Mouse (Mus musculus): ENCODE data around the gene Oser1. TPM values are rescaled to one million over a fixed set of nuclear protein-coding genes. Genes with fewer than 3 reads are reported as not detected.
"Not testable (repeated sequence)": the region's sequence is repeated elsewhere in the genome, so short reads cannot be mapped to it uniquely, and the experiment has no call there.

Gene Oser1
- polyA plus RNA-seq, 1 experiment from 2014 or later = 94.0 TPM

DNA sequence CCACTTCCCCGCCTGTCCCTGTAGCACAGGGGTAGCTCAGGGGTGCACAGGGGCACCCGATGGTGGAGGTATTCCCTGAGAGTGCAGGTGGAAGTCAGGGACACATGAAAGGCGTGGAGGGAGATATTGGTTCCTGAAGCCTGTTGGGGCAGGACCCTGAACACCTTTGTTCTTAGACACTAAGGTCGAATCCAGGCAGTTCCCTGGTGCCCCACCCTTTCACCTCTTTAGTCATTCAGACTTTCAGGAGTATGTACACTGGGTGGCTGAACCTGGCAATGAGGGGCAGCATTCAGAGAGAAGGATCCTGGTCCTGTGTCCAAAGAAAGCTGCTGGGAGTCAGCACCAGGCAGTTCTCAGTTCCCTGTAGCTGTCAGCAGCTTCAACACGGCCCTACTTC lies 37.9 kb upstream of the Oser1 start:
- no peak for ATAC-seq (ENCODE audit: insufficient number of reproducible peaks, low FRiP score, low TSS enrichment, low read depth)
- H3K4me2 ChIP-seq = no peak overlapping the region

DNA sequence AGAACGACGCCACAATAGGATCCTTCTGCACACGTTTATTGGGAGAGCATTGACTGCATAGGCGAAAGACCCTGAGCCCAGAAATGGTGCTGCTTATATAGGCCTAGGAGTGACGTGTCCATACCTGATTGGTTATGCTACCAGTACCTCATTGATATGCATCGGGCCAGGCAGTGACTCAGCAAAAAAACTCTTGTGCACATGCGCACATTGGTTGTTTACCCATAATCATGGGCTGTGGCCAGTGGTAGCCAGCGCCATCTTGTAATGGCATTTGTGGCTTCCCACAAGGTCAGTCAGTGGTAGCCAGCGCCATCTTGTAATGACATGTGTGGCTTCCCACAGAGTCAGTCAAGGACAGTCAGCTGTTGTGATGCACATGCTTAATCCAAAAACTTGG lies 36.8 kb upstream of the Oser1 start:
- H3K4me1 ChIP-seq; H3K9me3 ChIP-seq; H3K4me3 ChIP-seq; H3K27ac ChIP-seq; H3K36me3 ChIP-seq; H3K9ac ChIP-seq; H3K4me2 ChIP-seq; ATAC-seq (ENCODE audit: insufficient number of reproducible peaks, low FRiP score, low TSS enrichment, low read depth): not testable (repeated sequence)
- peaks cover 24% of the 10 kb centered on the region for H3K27me3 ChIP-seq
- WGBS = 93% methylated on average over 9 of the region's 9 CpGs

More for the DNA sequence above, 37.9 kb upstream of the Oser1 start:
- Histone ChIP-seq H3K4me1 (no peaks in the 10 kb centered on the region), H3K27ac (no peak overlapping the region), H3K9ac (no peak overlapping the region), H3K9me3 (no peaks in the 10 kb centered on the region), H3K4me3 (no peak overlapping the region), H3K36me3 (peaks cover 11% of the 10 kb centered on the region; the same call in 1 of the 2 replicates), H3K27me3 (peaks cover 24% of the 10 kb centered on the region)
- WGBS = 85% methylated on average over 5 of the region's 5 CpGs

DNA sequence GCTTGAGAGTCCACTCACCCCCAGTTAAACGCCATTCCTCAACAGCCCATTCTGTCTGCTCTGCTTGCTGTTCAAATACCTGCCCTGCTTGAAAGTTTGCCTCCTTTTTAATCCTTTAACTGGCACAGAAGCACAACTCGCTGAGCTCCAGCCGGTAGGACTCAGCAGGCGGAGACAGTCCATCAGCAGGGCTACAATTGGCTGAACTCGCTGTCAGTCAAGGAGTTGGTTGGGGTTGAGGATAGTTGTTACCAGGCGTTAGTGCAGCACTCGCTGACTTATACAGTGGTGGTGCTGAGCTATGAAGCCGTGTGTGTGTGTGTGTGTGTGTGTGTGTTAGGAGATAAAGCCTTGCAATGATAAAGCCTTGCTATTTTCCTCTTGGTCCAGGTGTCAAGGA lies 36.1 kb upstream of the Oser1 start:
- ATAC-seq (ENCODE audit: insufficient number of reproducible peaks, low FRiP score, low TSS enrichment, low read depth) = no peak
- WGBS = 88% methylated on average over 8 of the region's 8 CpGs
- no peaks in the 10 kb centered on the region for H3K4me1 ChIP-seq
- 0 out of 2 replicates have a peak, but pooled peaks cover under 1% of the 10 kb centered on the region for H3K36me3 ChIP-seq
- no peak overlapping the region for H3K4me3 ChIP-seq
- H3K9ac ChIP-seq = no peak overlapping the region
- no peak overlapping the region for H3K27ac ChIP-seq
- H3K4me2 ChIP-seq = no peak overlapping the region
- H3K9me3 ChIP-seq = no peaks in the 10 kb centered on the region
- peaks cover 24% of the 10 kb centered on the region for H3K27me3 ChIP-seq

DNA sequence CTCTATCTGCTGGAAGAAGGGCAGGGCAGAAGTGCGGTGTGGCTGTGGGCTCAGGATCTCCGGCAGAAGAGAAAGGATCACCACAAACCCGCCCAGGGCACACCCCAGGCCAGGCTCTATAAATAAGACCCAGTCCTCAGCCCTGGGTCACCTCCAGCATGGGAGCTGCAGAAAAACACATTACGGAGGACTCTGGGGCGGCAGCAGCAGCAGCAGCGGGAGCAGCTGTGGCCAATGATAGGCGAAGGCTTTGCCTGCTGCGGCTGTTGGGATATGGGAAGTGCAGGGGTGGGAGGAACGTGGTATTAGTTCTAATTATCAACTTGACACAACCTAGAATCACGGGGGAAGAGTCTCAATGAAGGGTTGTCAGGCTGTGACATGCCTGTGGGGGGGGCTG lies 34.9 kb upstream of the Oser1 start:
- peaks cover 24% of the 10 kb centered on the region for H3K27me3 ChIP-seq
- no peak overlapping the region for H3K27ac ChIP-seq
- H3K9me3 ChIP-seq = no peaks in the 10 kb centered on the region
- no peak for ATAC-seq (ENCODE audit: insufficient number of reproducible peaks, low FRiP score, low TSS enrichment, low read depth)
- no peaks in the 10 kb centered on the region for H3K4me1 ChIP-seq
- H3K4me3 ChIP-seq = no peak overlapping the region
- WGBS = 39% methylated on average over 10 of the region's 10 CpGs
- no peaks in the 10 kb centered on the region for H3K36me3 ChIP-seq
- no peak overlapping the region for H3K9ac ChIP-seq
- H3K4me2 ChIP-seq = no peak overlapping the region

DNA sequence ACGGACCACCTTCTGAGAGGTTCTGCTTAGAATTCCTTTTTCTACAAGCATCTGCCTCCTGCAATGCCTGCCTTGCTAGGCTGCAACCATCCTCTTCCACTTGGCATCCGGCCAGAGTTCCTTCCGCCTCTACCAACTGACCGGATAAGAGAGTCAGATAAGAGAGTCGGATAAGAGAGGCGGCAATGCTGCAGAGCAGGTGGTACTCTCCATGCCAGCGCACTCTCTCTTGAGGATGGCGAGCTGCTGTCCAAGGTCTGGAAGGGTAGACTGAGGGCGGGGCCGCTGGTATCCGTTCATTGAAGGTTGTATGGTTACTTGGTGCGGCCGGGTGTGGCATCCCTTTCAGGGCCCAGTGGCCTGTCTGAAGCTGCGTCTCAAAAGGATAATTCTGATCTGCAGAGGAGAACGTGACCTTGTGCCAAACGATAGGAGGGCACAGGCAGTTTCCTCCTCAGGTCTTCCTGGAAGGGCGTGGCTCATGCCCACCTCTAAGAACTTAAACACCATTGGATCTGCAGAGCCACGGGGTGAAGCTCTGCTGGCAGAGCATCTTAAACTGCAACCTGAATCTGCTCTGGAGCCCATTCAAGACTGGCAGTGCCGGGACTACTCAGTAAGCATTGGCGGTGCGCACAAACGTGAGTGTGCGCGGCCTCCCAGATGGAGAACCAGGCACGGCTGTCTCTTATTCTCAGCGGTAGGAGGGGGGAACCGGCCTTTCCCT lies 34.2 kb upstream of the Oser1 start:
- no peak overlapping the region for H3K9ac ChIP-seq
- H3K4me1 ChIP-seq = no peaks in the 10 kb centered on the region
- no peaks in the 10 kb centered on the region for H3K36me3 ChIP-seq
- H3K27ac ChIP-seq = no peak overlapping the region
- no peaks in the 10 kb centered on the region for H3K9me3 ChIP-seq
- no peak overlapping the region for H3K4me3 ChIP-seq
- H3K27me3 ChIP-seq = peaks cover 24% of the 10 kb centered on the region
- no peak for ATAC-seq (ENCODE audit: insufficient number of reproducible peaks, low FRiP score, low TSS enrichment, low read depth)
- WGBS = 49% methylated on average over 27 of the region's 27 CpGs
- no peak overlapping the region for H3K4me2 ChIP-seq

DNA sequence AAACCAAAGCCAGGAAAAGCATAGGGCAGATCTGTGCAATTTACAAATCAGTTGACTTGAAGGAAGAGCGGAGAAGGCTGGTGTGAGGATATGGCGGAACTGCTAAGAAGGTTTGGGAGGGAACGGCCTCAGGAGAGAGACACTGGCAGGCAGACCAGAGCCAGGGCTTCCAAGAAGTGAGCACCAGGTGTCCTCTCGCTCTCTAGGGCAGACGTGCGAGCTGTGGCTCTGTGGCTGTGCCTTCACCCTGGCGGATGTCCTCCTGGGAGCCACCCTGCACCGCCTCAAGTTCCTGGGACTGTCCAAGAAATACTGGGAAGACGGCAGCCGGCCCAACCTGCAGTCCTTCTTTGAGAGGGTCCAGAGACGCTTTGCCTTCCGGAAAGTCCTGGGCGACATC lies 28.9 kb upstream of the Oser1 start:
- Histone ChIP-seq H3K4me2 (no peak overlapping the region), H3K27me3 (peaks cover 9% of the 10 kb centered on the region), H3K4me3 (no peak overlapping the region), H3K9me3 (no peaks in the 10 kb centered on the region), H3K4me1 (no peaks in the 10 kb centered on the region), H3K36me3 (no peaks in the 10 kb centered on the region), H3K27ac (no peak overlapping the region), H3K9ac (no peak overlapping the region)
- ATAC-seq (ENCODE audit: insufficient number of reproducible peaks, low FRiP score, low TSS enrichment, low read depth) = no peak
- WGBS = 91% methylated on average over 13 of the region's 13 CpGs

DNA sequence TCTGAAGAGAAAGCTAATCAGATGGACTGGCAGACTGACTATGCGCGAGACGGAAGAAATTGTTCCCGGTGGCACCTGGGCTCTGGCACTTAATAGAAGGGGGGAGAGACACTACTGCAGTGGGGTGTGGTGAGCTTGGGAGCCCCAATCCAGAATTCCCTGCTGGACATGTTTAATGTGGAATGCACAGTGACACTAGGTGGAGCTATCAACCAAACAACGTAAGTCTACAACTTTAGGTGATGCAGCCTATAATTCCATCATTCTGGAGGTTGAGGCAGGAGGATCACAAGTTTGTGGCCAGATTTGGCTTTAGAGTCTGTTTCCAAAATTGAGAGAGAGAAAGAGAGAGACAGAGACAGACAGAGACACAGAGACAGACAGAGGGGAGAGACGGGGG lies 28.2 kb upstream of the Oser1 start:
- Histone ChIP-seq H3K27me3 (peaks cover 3% of the 10 kb centered on the region; the same call in 1 of the 2 replicates), H3K36me3 (no peaks in the 10 kb centered on the region), H3K9ac (no peak overlapping the region), H3K9me3 (no peaks in the 10 kb centered on the region), H3K4me1 (no peaks in the 10 kb centered on the region), H3K27ac (no peak overlapping the region), H3K4me2 (no peak overlapping the region), H3K4me3 (no peak overlapping the region)
- WGBS = 85% methylated on average over 6 of the region's 6 CpGs
- ATAC-seq (ENCODE audit: insufficient number of reproducible peaks, low FRiP score, low TSS enrichment, low read depth) = no peak

DNA sequence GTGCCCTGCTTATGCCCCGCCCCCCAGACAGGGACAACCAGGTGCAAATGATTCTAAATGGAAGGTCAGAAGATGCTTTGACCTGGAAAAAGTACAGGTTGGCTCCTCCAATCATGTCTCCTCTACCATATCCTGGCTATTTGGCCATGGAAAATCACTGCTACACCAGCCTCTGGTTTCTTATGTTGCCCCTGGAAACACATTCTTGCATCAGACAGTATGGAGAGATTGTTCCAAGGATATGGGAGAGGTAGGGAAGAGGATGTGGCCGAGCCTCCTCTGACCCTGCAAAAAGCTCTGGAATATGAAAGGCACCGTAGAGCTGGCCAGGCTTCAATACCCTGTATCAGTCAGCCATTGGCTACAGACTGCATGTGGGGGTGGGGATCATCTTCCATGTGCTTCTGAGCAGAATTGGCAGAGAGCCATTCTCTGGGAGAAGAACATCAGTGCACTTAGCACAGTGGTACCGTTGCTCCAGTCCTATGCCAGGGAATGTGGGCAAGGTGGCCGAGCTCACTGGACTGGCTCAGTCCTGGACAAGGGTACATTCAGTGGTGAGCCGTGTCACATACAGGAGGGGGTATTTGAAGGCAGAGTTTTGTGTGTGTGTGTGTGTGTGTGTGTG lies 26.3 kb upstream of the Oser1 start:
- no peak for ATAC-seq (ENCODE audit: insufficient number of reproducible peaks, low FRiP score, low TSS enrichment, low read depth)
- no peaks in the 10 kb centered on the region for H3K9me3 ChIP-seq
- no peak overlapping the region for H3K9ac ChIP-seq
- WGBS = 67% methylated on average over 6 of the region's 6 CpGs
- H3K36me3 ChIP-seq = no peaks in the 10 kb centered on the region
- no peak overlapping the region for H3K27ac ChIP-seq
- no peak overlapping the region for H3K4me3 ChIP-seq
- H3K27me3 ChIP-seq = no peaks in the 10 kb centered on the region
- no peaks in the 10 kb centered on the region for H3K4me1 ChIP-seq
- H3K4me2 ChIP-seq = no peak overlapping the region

DNA sequence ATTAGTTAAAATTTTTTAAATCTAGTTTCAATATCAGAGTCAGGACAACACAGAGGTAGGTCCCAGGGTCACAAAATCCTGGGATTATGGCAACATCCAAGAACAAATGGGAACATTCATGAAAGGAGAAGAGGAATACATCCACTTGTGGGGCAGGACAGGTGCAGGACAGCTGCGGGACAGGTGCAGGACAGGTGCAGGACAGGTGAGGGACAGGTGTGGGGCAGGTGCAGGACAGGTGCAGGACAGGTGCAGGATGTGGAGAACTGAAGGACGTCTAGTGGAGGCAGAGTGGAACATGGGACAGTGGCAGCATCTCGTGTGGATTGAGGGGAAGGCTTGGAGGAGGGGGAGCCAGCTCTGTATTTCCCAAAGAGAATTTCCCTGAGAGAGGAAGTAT lies 24.8 kb upstream of the Oser1 start:
- Histone ChIP-seq H3K4me1 (no peaks in the 10 kb centered on the region), H3K4me3 (no peak overlapping the region), H3K9me3 (no peaks in the 10 kb centered on the region), H3K4me2 (no peak overlapping the region), H3K9ac (no peak overlapping the region), H3K27ac (no peak overlapping the region), H3K36me3 (no peaks in the 10 kb centered on the region), H3K27me3 (no peaks in the 10 kb centered on the region)
- 60% methylated on average over 3 of the region's 3 CpGs for WGBS
- no peak for ATAC-seq (ENCODE audit: insufficient number of reproducible peaks, low FRiP score, low TSS enrichment, low read depth)

DNA sequence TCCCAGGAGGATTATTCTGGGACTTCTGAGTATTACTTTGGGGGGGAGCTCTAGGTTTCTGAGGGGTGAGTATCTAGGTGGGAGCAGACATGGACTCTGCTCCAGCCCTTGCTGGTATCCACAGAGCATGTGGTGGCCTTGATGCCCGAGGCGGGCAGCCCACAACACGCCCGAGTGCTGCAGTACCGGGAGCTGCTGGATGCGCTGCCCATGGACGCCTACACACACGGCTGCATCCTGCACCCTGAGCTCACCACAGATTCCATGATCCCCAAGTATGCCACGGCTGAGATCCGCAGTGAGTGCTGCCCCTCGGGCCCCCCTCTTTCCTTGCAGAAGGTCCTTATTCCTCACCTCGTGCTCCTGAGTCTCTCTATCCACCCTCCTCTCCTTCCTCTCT lies 22.9 kb upstream of the Oser1 start:
- no peak for ATAC-seq (ENCODE audit: insufficient number of reproducible peaks, low FRiP score, low TSS enrichment, low read depth)
- 82% methylated on average over 12 of the region's 12 CpGs for WGBS
- Histone ChIP-seq H3K9ac (no peak overlapping the region), H3K27me3 (no peaks in the 10 kb centered on the region), H3K4me2 (no peak overlapping the region), H3K4me1 (no peaks in the 10 kb centered on the region), H3K4me3 (no peak overlapping the region), H3K27ac (no peak overlapping the region), H3K9me3 (no peaks in the 10 kb centered on the region), H3K36me3 (no peaks in the 10 kb centered on the region)

DNA sequence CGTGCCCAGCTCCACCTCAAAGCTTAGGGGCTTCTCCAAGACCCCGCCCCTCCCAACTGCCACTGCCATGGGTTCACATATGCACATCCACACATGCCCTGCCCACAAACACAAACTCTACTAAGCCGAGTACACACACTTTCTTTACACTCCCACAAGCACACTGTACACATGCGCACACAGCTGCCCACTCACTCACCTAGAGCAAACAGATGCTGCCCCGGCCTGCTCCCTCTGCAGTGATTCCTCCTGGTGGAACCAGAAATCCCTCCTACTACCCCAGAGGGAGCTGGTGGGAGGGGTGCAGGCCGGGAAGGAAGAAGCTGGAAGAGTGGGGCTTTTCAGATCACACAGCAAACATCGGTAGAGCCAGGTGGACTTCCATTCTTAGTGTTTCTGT lies 19.5 kb upstream of the Oser1 start:
- peaks cover 14% of the 10 kb centered on the region for H3K27me3 ChIP-seq
- H3K36me3 ChIP-seq = no peaks in the 10 kb centered on the region
- H3K4me3 ChIP-seq = no peak overlapping the region
- H3K9me3 ChIP-seq = no peaks in the 10 kb centered on the region
- no peak for ATAC-seq (ENCODE audit: insufficient number of reproducible peaks, low FRiP score, low TSS enrichment, low read depth)
- WGBS = 59% methylated on average over 7 of the region's 7 CpGs
- no peak overlapping the region for H3K9ac ChIP-seq
- no peak overlapping the region for H3K4me2 ChIP-seq
- no peaks in the 10 kb centered on the region for H3K4me1 ChIP-seq
- no peak overlapping the region for H3K27ac ChIP-seq

DNA sequence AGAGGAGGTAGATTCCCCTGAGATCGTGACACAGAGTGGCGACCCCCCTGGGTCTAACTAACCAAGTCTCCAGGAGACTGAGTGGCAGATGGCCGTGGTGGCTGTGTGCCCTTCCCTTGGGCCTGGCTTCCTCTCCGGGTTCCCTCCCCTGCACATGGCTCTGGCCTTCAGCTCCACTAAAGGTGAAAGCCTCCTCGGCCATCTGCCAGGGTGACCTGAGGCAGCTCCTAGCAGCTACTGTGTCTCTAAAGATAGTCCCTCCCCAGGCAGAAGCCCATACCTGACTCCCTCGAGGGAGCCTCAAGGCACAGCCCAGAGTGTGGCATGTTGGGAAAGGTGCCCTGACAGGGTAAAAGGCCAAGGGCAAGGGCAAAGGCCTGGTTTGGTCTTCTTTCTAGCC lies 19.0 kb upstream of the Oser1 start:
- no peaks in the 10 kb centered on the region for H3K9me3 ChIP-seq
- H3K4me1 ChIP-seq = peaks cover 2% of the 10 kb centered on the region
- H3K36me3 ChIP-seq = no peaks in the 10 kb centered on the region
- 62% methylated on average over 6 of the region's 6 CpGs for WGBS
- H3K4me3 ChIP-seq = no peak overlapping the region
- ATAC-seq (ENCODE audit: insufficient number of reproducible peaks, low FRiP score, low TSS enrichment, low read depth) = no peak
- H3K9ac ChIP-seq = no peak overlapping the region
- H3K4me2 ChIP-seq = no peak overlapping the region
- peaks cover 18% of the 10 kb centered on the region for H3K27me3 ChIP-seq
- H3K27ac ChIP-seq = no peak overlapping the region
